Mouse (Mus musculus) liver, embryonic 14.5 days (tissue): ENCODE results near the gene Arhgap22. TPM values are rescaled to one million over a fixed set of nuclear protein-coding genes. Genes with fewer than 3 reads are reported as not detected.

ENCODE experiments used
- ATAC-seq: fragments of 200-750 bp; cut with Nextera tagmentation; 2 replicates; pipeline ENCODE4 v1.8.0; 2017; ENCODE audit warnings: moderate number of reproducible peaks, mild to moderate bottlenecking, moderate library complexity; ENCODE audit not compliant: insufficient read depth
- DNase-seq, 3 experiments: peaks; one replicate each; pipeline ENCODE4 v3.0.0-alpha.2; 2012 to 2013; ENCODE audit warnings: low read depth in 3 of 3, low spot score in 3 of 3
- H3K27ac ChIP-seq: fragments of 300-500 bp; sonication (generic); 2 replicates; pipeline ENCODE4 v1.5.1; 2014; ENCODE audit warnings: moderate library complexity, mild to moderate bottlenecking, control low read depth, inconsistent platforms
- H3K27me3 ChIP-seq: fragments of 300-500 bp; sonication (generic); 2 replicates; pipeline ENCODE4 v1.6.1; 2014; ENCODE audit warnings: mild to moderate bottlenecking, low read length, moderate library complexity; ENCODE audit not compliant: control insufficient read depth, insufficient read depth
- H3K36me3 ChIP-seq: fragments of 300-500 bp; sonication (generic); replicated peaks from 2 replicates; pipeline ENCODE4 v1.6.1; 2014; ENCODE audit warnings: low read depth; ENCODE audit not compliant: control insufficient read depth, insufficient read depth
- H3K4me1 ChIP-seq, 2 experiments: fragments of 200-500 bp in 1 of 2; fragments of 300-500 bp in 1 of 2; sonication (generic) in 1 of 2; replicated peaks; 2 replicates each; pipeline ENCODE4 v1.6.1; 2012 to 2014; ENCODE audit warnings: antibody characterized with exemption in 1 of 2, inconsistent platforms in 1 of 2, low read length in 1 of 2; ENCODE audit not compliant: control insufficient read depth in 2 of 2, insufficient read depth in 2 of 2
- H3K4me2 ChIP-seq: fragments of 300-500 bp; sonication (generic); 2 replicates; pipeline ENCODE4 v1.6.1; 2014; ENCODE audit warnings: low read depth, mild to moderate bottlenecking, control low read depth, moderate library complexity
- H3K4me3 ChIP-seq, 2 experiments: fragments of 200-500 bp in 1 of 2; fragments of 300-500 bp in 1 of 2; sonication (generic) in 1 of 2; 2 replicates each; pipeline ENCODE4 v1.5.1; 2012 to 2014; ENCODE audit warnings: low read depth in 2 of 2, low read length in 2 of 2, mild to moderate bottlenecking in 2 of 2, control low read depth in 1 of 2, inconsistent platforms in 1 of 2, moderate library complexity in 1 of 2; ENCODE audit not compliant: insufficient read depth in 1 of 2
- H3K9ac ChIP-seq: fragments of 300-500 bp; sonication (generic); replicated peaks from 2 replicates; pipeline ENCODE4 v1.6.1; 2014; ENCODE audit warnings: mild to moderate bottlenecking, control low read depth, moderate library complexity
- H3K9me3 ChIP-seq: fragments of 300-500 bp; sonication (generic); 2 replicates; pipeline ENCODE4 v1.6.1; 2016; ENCODE audit warnings: low read length, mixed read lengths; ENCODE audit not compliant: control insufficient read depth
- CTCF ChIP-seq: IDR thresholded peaks from 2 replicates; pipeline ENCODE4 v1.5.1; 2016; ENCODE audit warnings: antibody characterized with exemption, low read depth, control low read depth
- EP300 ChIP-seq: IDR thresholded peaks from 2 replicates; pipeline ENCODE4 v1.6.1; 2016; ENCODE audit warnings: antibody characterized with exemption, low read depth
- WGBS: fragments of 180-500 bp; shearing (Covaris S2); extraction: QIAGEN DNeasy Blood & Tissue Kit; methylation state at CpG from one replicate; pipeline ENCODE4 v1.1.7; 2014; ENCODE audit not compliant: insufficient replicate concordance; 5-methylcytosine and 5-hydroxymethylcytosine counted together
- polyA plus RNA-seq, 2 experiments: library from polyadenylated mRNA; depleted of rRNA in 1 of 2; stranded (reverse) in 1 of 2; unstranded in 1 of 2; fragments of >200 nt; fragmentation: Nextera tagmentation in 1 of 2; extraction: Ambion mirVana in 1 of 2; gene quantifications; 2 replicates each; pipeline versions ENCODE4 v1.2.1 to v1.2.3; 2012 to 2014

Arhgap22 gene
- polyA plus RNA-seq, 2 experiments: 2.0 to 2.6 TPM

GRCm38 (mm10) chr14:33330986-33331385 is 117.2 kb downstream of the Arhgap22 start:
- H3K9me3 ChIP-seq: no peaks in the 10 kb centered on the region
- DNase-seq (no peak), ATAC-seq (no peak)
- no peaks in the 10 kb centered on the region for H3K4me1 ChIP-seq
- peak; percentile 27; the same call in 1 of the 2 replicates for TF ChIP-seq CTCF
- TF ChIP-seq EP300: no peak
- no peak overlapping the region for H3K4me2 ChIP-seq
- WGBS: 19% methylated on average over 4 of the region's 4 CpGs
- no peak overlapping the region for H3K4me3 ChIP-seq
- H3K27ac ChIP-seq: no peak overlapping the region
- no peaks in the 10 kb centered on the region for H3K27me3 ChIP-seq
- no peak overlapping the region for H3K9ac ChIP-seq
- no peaks in the 10 kb centered on the region for H3K36me3 ChIP-seq

DNA sequence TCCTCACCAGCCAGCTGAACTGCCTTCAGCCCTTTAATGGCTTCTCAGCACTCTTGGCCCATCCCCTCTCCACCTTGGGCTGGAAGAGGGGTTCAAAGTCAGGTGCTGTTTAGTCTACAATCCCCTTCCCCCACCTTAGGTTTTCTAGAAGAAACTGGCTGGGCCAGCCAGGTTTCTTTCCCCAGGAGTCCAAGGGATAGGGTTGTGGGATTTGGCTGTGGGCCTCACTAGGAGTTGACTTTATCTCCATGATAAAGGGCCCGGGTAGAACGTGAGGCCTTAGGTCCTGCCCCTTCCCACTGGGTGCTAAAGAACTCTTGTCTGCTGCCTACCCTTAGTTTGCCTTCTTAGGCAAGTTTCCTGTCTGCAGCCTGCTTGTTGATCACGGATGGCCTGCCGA is 117.8 kb downstream of the Arhgap22 start:
- H3K36me3 ChIP-seq: no peaks in the 10 kb centered on the region
- 46% methylated on average over 4 of the region's 4 CpGs for WGBS
- no peak overlapping the region for H3K27ac ChIP-seq
- no peak for ATAC-seq
- H3K9me3 ChIP-seq: no peaks in the 10 kb centered on the region
- no peak for DNase-seq
- no peaks in the 10 kb centered on the region for H3K27me3 ChIP-seq
- no peak for TF ChIP-seq EP300
- no peak for TF ChIP-seq CTCF
- no peak overlapping the region for H3K4me3 ChIP-seq
- no peak overlapping the region for H3K4me2 ChIP-seq
- no peaks in the 10 kb centered on the region for H3K4me1 ChIP-seq
- no peak overlapping the region for H3K9ac ChIP-seq

- no peak overlapping the region for H3K9ac ChIP-seq
- H3K27ac ChIP-seq: no peak overlapping the region
- H3K36me3 ChIP-seq: no peaks in the 10 kb centered on the region
- no peak for DNase-seq
- 53% methylated on average over 4 of the region's 4 CpGs for WGBS
- H3K27me3 ChIP-seq: no peaks in the 10 kb centered on the region
- H3K4me1 ChIP-seq: no peaks in the 10 kb centered on the region
- no peaks in the 10 kb centered on the region for H3K9me3 ChIP-seq
- H3K4me3 ChIP-seq: no peak overlapping the region
- TF ChIP-seq CTCF: peak; percentile 90
- TF ChIP-seq EP300: no peak
- ATAC-seq: no peak
- H3K4me2 ChIP-seq: no peak overlapping the region
These were observed 120.0 kb downstream of the Arhgap22 start for GRCm38 (mm10) chr14:33333833-33334232.

DNA sequence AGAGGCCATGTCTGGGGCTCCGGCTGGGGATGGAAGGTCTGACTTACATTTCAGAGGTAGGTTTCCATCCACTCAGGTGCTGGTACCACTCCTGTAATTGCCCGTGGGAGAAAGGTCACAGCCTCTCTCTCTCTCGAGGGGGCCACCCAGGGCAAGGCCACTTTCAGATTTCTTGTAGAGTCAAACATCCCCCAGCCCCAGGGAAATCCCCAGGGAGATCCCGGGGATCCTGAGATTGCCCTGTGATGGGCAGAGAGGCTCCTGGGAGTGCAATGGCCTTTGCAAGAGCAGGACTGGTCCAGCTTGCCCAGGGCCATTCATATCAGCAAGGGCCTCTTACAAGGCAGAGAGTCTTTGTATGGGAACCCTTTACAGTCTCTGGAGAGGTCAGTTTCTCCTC is 120.6 kb downstream of the Arhgap22 start:
- Histone ChIP-seq H3K4me3 (no peak overlapping the region), H3K27ac (no peak overlapping the region), H3K4me2 (no peak overlapping the region), H3K36me3 (no peaks in the 10 kb centered on the region), H3K9me3 (no peaks in the 10 kb centered on the region), H3K27me3 (no peaks in the 10 kb centered on the region), H3K4me1 (no peaks in the 10 kb centered on the region), H3K9ac (no peak overlapping the region)
- 53% methylated on average over 4 of the region's 4 CpGs for WGBS
- DNase-seq (no peak), ATAC-seq (no peak)
- TF ChIP-seq CTCF: no peak
- no peak for TF ChIP-seq EP300

DNA sequence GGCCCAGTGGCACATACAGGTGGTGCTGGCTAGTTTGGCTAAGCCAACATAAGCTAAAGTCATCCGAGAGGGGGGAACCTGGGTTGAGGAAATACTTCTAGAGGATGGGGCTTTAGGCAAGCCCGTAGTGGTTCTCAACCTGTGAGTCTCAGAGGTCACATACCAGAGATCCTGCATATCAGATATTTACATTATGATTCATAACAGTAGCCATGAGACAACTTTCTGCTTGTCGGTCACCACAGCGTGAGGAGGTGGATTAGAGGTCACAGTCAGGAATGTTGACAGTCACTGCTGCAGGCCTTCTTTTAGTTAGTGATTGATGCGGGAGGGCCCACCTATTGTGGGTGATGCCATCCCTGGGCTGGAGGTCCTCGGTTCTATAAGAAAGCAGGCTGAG is 121.9 kb downstream of the Arhgap22 start:
- no peak for DNase-seq
- Histone ChIP-seq H3K4me1 (no peaks in the 10 kb centered on the region; a peak in 1 of 4 replicates), H3K9ac (no peak overlapping the region), H3K4me2 (no peak overlapping the region), H3K27me3 (no peaks in the 10 kb centered on the region), H3K36me3 (no peaks in the 10 kb centered on the region), H3K27ac (no peak overlapping the region), H3K4me3 (no peak overlapping the region), H3K9me3 (no peaks in the 10 kb centered on the region)
- WGBS: 58% methylated on average over 6 of the region's 6 CpGs
- ATAC-seq: no peak
- TF ChIP-seq EP300: no peak
- TF ChIP-seq CTCF: no peak

GRCm38 (mm10) chr14:33338684-33339083 is 124.9 kb downstream of the Arhgap22 start:
- Histone ChIP-seq H3K27me3 (no peaks in the 10 kb centered on the region), H3K27ac (no peak overlapping the region), H3K36me3 (no peaks in the 10 kb centered on the region), H3K9me3 (no peaks in the 10 kb centered on the region), H3K9ac (no peak overlapping the region), H3K4me2 (no peak overlapping the region), H3K4me3 (no peak overlapping the region), H3K4me1 (no peaks in the 10 kb centered on the region; a peak in 1 of 4 replicates)
- 53% methylated on average over 5 of the region's 5 CpGs for WGBS
- ATAC-seq (no peak), DNase-seq (no peak)
- TF ChIP-seq CTCF (peak; percentile 24; the same call in 1 of the 2 replicates), EP300 (no peak)
